Mouse (Mus musculus): ENCODE measurements at regions not wholly inside any gene's neighbourhood (a gene's known extent, or its start where the extent isn't known, plus 50 kb on each side); places are given as distances from the start of the nearest gene placed in this dataset.

- DNase-seq (ENCODE audit: low read depth) = no peak
Measured at GRCm38 (mm10) chr5:75880088-75880684, 98.1 kb downstream of the Kdr start.

- DNase-seq (ENCODE audit: low read depth) = no peak
Measured at GRCm38 (mm10) chr5:75878361-75878760, 99.9 kb downstream of the Kdr start.

- DNase-seq (ENCODE audit: low read depth) = no peak
Measured at GRCm38 (mm10) chr5:75877609-75877971, 100.7 kb downstream of the Kdr start.

- no peak for DNase-seq (ENCODE audit: low read depth)
Measured at GRCm38 (mm10) chr5:75876871-75877608, 101.2 kb downstream of the Kdr start.

- peak; percentile 77 for DNase-seq (ENCODE audit: low read depth)
Measured at GRCm38 (mm10) chr5:75871120-75871519, 107.1 kb downstream of the Kdr start.

- no peak for DNase-seq (ENCODE audit: low read depth)
Measured at GRCm38 (mm10) chr5:75870666-75871065, 107.6 kb downstream of the Kdr start.

GRCm38 (mm10) chr5:75869535-75869934 lies 108.7 kb downstream of the Kdr start:
- no peak for DNase-seq (ENCODE audit: low read depth)

GRCm38 (mm10) chr5:75865096-75865495 lies 113.2 kb downstream of the Kdr start:
- no peak for DNase-seq (ENCODE audit: low read depth)

GRCm38 (mm10) chr5:75863358-75863757 lies 114.9 kb downstream of the Kdr start:
- no peak for DNase-seq (ENCODE audit: low read depth)

- peak; percentile 78 for DNase-seq (ENCODE audit: low read depth)
Measured at GRCm38 (mm10) chr5:75862630-75862991, 115.6 kb downstream of the Kdr start.

- DNase-seq (ENCODE audit: low read depth) = no peak
Measured at GRCm38 (mm10) chr5:75861916-75862629, 116.2 kb downstream of the Kdr start.

- DNase-seq (ENCODE audit: low read depth) = no peak
Measured at GRCm38 (mm10) chr5:75859316-75859836, 118.9 kb downstream of the Kdr start.

- no peak for DNase-seq (ENCODE audit: low read depth)
Measured at GRCm38 (mm10) chr5:75850855-75851254, 127.4 kb downstream of the Kdr start.

- DNase-seq (ENCODE audit: low read depth) = no peak
Measured at GRCm38 (mm10) chr5:75847966-75848365, 130.3 kb downstream of the Kdr start.

GRCm38 (mm10) chr5:75847341-75847740 lies 130.9 kb downstream of the Kdr start:
- DNase-seq (ENCODE audit: low read depth) = no peak

- DNase-seq (ENCODE audit: low read depth) = no peak
Measured at GRCm38 (mm10) chr5:75846016-75846415, 132.2 kb downstream of the Kdr start.

- no peak for DNase-seq (ENCODE audit: low read depth)
Measured at GRCm38 (mm10) chr5:75843807-75844206, 134.5 kb downstream of the Kdr start.

- no peak for DNase-seq (ENCODE audit: low read depth)
Measured at GRCm38 (mm10) chr5:75840421-75840820, 137.8 kb downstream of the Kdr start.

GRCm38 (mm10) chr5:75835556-75835961 lies 142.7 kb downstream of the Kdr start:
- no peak for DNase-seq (ENCODE audit: low read depth)

- no peak for DNase-seq (ENCODE audit: low read depth)
Measured at GRCm38 (mm10) chr5:75834766-75835555, 143.3 kb downstream of the Kdr start.

GRCm38 (mm10) chr5:75832341-75832740 lies 145.9 kb downstream of the Kdr start:
- DNase-seq (ENCODE audit: low read depth) = peak; percentile 3

All from NIH3T3 (cell line).